Mouse (Mus musculus) kidney, adult 11 months (tissue): ENCODE measurements around the gene H2-Aa.

ENCODE experiments used
- DNase-seq: peaks from one replicate; pipeline ENCODE4 v3.0.0; 2022

The H2-Aa gene

GRCm38 (mm10) chr17:34260551-34260950 is 27.1 kb downstream of the H2-Aa start:
- DNase-seq = no peak

- DNase-seq = peak; percentile 71
Measured at GRCm38 (mm10) chr17:34257594-34258375, 29.8 kb downstream of the H2-Aa start, which contains the start of gene H2-Ab1. Gene H2-Ab1, plus strand, starts transcription at chr17:34257689.

- no peak for DNase-seq
Measured at GRCm38 (mm10) chr17:34256501-34256900, 31.1 kb downstream of the H2-Aa start.

GRCm38 (mm10) chr17:34251666-34252065 is 36.0 kb downstream of the H2-Aa start:
- DNase-seq = no peak

- peak; percentile 31 for DNase-seq
Measured at GRCm38 (mm10) chr17:34249878-34250277, 37.7 kb downstream of the H2-Aa start.

GRCm38 (mm10) chr17:34249361-34249760 is 38.3 kb downstream of the H2-Aa start:
- no peak for DNase-seq

GRCm38 (mm10) chr17:34248764-34249163 is 38.9 kb downstream of the H2-Aa start:
- no peak for DNase-seq

GRCm38 (mm10) chr17:34247047-34247446 is 40.6 kb downstream of the H2-Aa start:
- DNase-seq = no peak

- no peak for DNase-seq
Measured at GRCm38 (mm10) chr17:34244656-34245055, 43.0 kb downstream of the H2-Aa start.

GRCm38 (mm10) chr17:34240916-34241315 is 46.7 kb downstream of the H2-Aa start:
- no peak for DNase-seq

- DNase-seq = no peak
Measured at GRCm38 (mm10) chr17:34240366-34240765, 47.3 kb downstream of the H2-Aa start.

- no peak for DNase-seq
Measured at GRCm38 (mm10) chr17:34239601-34240041, 48.0 kb downstream of the H2-Aa start.

GRCm38 (mm10) chr17:34238706-34239105 is 48.9 kb downstream of the H2-Aa start, which contains the start of gene H2-Ob:
Gene H2-Ob, plus strand, starts transcription at chr17:34238903.
- DNase-seq = peak; percentile 36

- no peak for DNase-seq
Measured at GRCm38 (mm10) chr17:34237741-34238140, 49.9 kb downstream of the H2-Aa start.

- DNase-seq = no peak
Measured at GRCm38 (mm10) chr17:34236691-34237090, 50.9 kb downstream of the H2-Aa start.

GRCm38 (mm10) chr17:34234926-34235325 is 52.7 kb downstream of the H2-Aa start:
- DNase-seq = peak; percentile 71
